Mouse (Mus musculus) lung, postnatal 0 days (tissue): ENCODE results near the gene Ptk6.

Experiments used
- CTCF ChIP-seq: IDR thresholded peaks from 2 replicates; pipeline ENCODE4 v1.5.1; 2016; ENCODE audit warnings: antibody characterized with exemption, mild to moderate bottlenecking
- EP300 ChIP-seq: IDR thresholded peaks from 2 replicates; pipeline ENCODE4 v1.6.1; 2016; ENCODE audit warnings: antibody characterized with exemption, mild to moderate bottlenecking, control low read depth

DNA sequence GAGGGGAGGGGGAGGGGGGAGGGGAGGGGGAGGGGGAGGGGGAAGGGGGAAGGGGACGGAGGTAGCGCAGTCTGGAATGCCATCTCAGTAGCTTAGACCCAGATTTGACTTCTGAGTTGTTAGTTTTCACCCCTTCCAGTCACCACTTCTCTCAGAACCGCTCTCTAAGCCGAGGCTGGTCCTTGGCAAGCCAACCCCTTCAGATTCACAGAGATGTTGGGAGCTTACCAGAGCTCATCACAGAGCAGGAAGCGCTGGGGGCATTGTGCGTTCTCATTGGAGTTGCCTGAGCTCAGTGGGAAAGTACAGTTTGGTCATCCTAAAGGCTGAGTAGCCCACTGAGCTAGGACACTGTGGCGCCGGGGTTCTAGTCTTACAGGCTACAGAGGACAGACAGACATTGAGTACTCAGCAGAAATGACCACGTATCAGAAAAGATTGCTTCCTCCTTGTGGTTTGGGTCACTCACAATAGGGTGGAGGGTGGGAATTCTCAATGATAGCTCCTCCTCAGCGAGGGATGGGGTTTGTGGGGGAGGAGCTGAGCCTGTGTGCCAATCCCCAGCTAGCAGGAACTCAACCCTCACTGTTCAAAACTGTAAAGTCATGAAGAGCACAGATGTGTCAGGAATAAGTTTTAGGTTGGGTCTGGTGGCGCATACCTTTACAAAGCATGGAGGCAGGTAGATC, 41.3 kb upstream of the Ptk6 start:
- no peak for TF ChIP-seq EP300
- TF ChIP-seq CTCF = no peak
